Mouse (Mus musculus): ENCODE data around the gene 9330182O14Rik. TPM values are rescaled to one million over a fixed set of nuclear protein-coding genes. Genes with fewer than 3 reads are reported as not detected.

The 9330182O14Rik gene
- polyA plus RNA-seq, 1 experiment from 2014 or later: not detected

- WGBS: 67% methylated on average over 13 of the region's 13 CpGs
Observed at GRCm38 (mm10) chr15:40169705-40170104, 35.5 kb downstream of the 9330182O14Rik start.

GRCm38 (mm10) chr15:40179423-40179822, 45.3 kb downstream of the 9330182O14Rik start:
- Histone ChIP-seq H3K9me3 (ENCODE audit: control insufficient read depth, low read length) (no peaks in the 10 kb centered on the region), H3K9ac (ENCODE audit: low read depth, low read length) (no peak overlapping the region), H3K27me3 (ENCODE audit: control insufficient read depth, insufficient read depth, low read length) (no peaks in the 10 kb centered on the region), H3K4me2 (replicated peaks; ENCODE audit: low read depth, low read length) (no peak overlapping the region), H3K36me3 (ENCODE audit: control insufficient read depth, insufficient read depth, low read length) (no peaks in the 10 kb centered on the region), H3K4me3 (ENCODE audit: low read length) (no peak overlapping the region), H3K4me1 (ENCODE audit: control insufficient read depth, insufficient read depth, low read length) (no peaks in the 10 kb centered on the region), H3K27ac (ENCODE audit: low read depth, low read length) (no peak overlapping the region)
- WGBS: 0% methylated on average over 2 of the region's 2 CpGs
- peak; percentile 66; the same call in 1 of the 2 replicates for ATAC-seq (ENCODE audit: low FRiP score, low TSS enrichment)

More at GRCm38 (mm10) chr15:40169705-40170104, 35.5 kb downstream of the 9330182O14Rik start:
- H3K27ac ChIP-seq (ENCODE audit: low read depth, low read length): no peak overlapping the region
- no peak overlapping the region for H3K4me3 ChIP-seq (ENCODE audit: low read length)
- H3K4me1 ChIP-seq (ENCODE audit: control insufficient read depth, insufficient read depth, low read length): peaks cover 12% of the 10 kb centered on the region
- no peaks in the 10 kb centered on the region for H3K9me3 ChIP-seq (ENCODE audit: control insufficient read depth, low read length)
- peak; percentile 24; the same call in 1 of the 2 replicates for ATAC-seq (ENCODE audit: low FRiP score, low TSS enrichment)
- no peaks in the 10 kb centered on the region for H3K27me3 ChIP-seq (ENCODE audit: control insufficient read depth, insufficient read depth, low read length)
- no peak overlapping the region for H3K9ac ChIP-seq (ENCODE audit: low read depth, low read length)
- no peaks in the 10 kb centered on the region for H3K36me3 ChIP-seq (ENCODE audit: control insufficient read depth, insufficient read depth, low read length)
- peak overlapping the region; percentile 8; the same call in 1 of the 2 replicates for H3K4me2 ChIP-seq (replicated peaks; ENCODE audit: low read depth, low read length)

GRCm38 (mm10) chr15:40187017-40187416, 52.9 kb downstream of the 9330182O14Rik start:
- 50% methylated on average over 6 of the region's 6 CpGs for WGBS
- H3K4me1 ChIP-seq (ENCODE audit: control insufficient read depth, insufficient read depth, low read length): no peaks in the 10 kb centered on the region
- no peak overlapping the region for H3K4me2 ChIP-seq (replicated peaks; ENCODE audit: low read depth, low read length)
- H3K4me3 ChIP-seq (ENCODE audit: low read length): no peak overlapping the region
- no peak for ATAC-seq (ENCODE audit: low FRiP score, low TSS enrichment)
- no peak overlapping the region for H3K9ac ChIP-seq (ENCODE audit: low read depth, low read length)
- no peaks in the 10 kb centered on the region for H3K9me3 ChIP-seq (ENCODE audit: control insufficient read depth, low read length)
- no peak overlapping the region for H3K27ac ChIP-seq (ENCODE audit: low read depth, low read length)
- no peaks in the 10 kb centered on the region for H3K27me3 ChIP-seq (ENCODE audit: control insufficient read depth, insufficient read depth, low read length)
- no peaks in the 10 kb centered on the region for H3K36me3 ChIP-seq (ENCODE audit: control insufficient read depth, insufficient read depth, low read length)

Small RNA genes within 50 kb of the gene (microRNA-seq; reads per million reads assigned to microRNA genes)
- gene Gm25958: not detected

Data from kidney, embryonic 14.5 days (tissue).